Mouse (Mus musculus): ENCODE data around the gene Zfp358. TPM values are rescaled to one million over a fixed set of nuclear protein-coding genes. Genes with fewer than 3 reads are reported as not detected.

The Zfp358 gene
- polyA plus RNA-seq, 1 experiment, result 40.0 TPM

- no peak overlapping the region for H3K27ac ChIP-seq (ENCODE audit: insufficient read depth, low read depth, low read length)
- WGBS, result 62% methylated on average over 15 of the region's 15 CpGs
- peaks cover 8% of the 10 kb centered on the region for H3K4me1 ChIP-seq (ENCODE audit: control insufficient read depth, insufficient read depth, insufficient read length, low read length)
- peaks cover 53% of the 10 kb centered on the region for H3K36me3 ChIP-seq (ENCODE audit: control insufficient read depth, insufficient read depth, low read length)
- no peak overlapping the region for H3K4me3 ChIP-seq (ENCODE audit: low read depth, low read length)
- TF ChIP-seq CTCF (IDR thresholded peaks at IDR 0.05; ENCODE audit: extremely low read depth, insufficient read length, insufficient replicate concordance, low read depth, low read length), result no peak
- TF ChIP-seq POLR2A (IDR thresholded peaks at IDR 0.05; ENCODE audit: low read depth, low read length), result no peak
- no peaks in the 10 kb centered on the region for H3K27me3 ChIP-seq (ENCODE audit: control insufficient read depth, insufficient read depth, low read length)
Measured at GRCm38 (mm10) chr8:3536053-3536841, 43.3 kb downstream of the Zfp358 start.

- Histone ChIP-seq H3K27me3 (ENCODE audit: control insufficient read depth, insufficient read depth, low read length) (no peaks in the 10 kb centered on the region), H3K4me3 (ENCODE audit: low read depth, low read length) (no peak overlapping the region), H3K27ac (ENCODE audit: insufficient read depth, low read depth, low read length) (no peak overlapping the region), H3K4me1 (ENCODE audit: control insufficient read depth, insufficient read depth, insufficient read length, low read length) (peaks cover 8% of the 10 kb centered on the region), H3K36me3 (ENCODE audit: control insufficient read depth, insufficient read depth, low read length) (peaks cover 50% of the 10 kb centered on the region)
- TF ChIP-seq POLR2A (IDR thresholded peaks at IDR 0.05; ENCODE audit: low read depth, low read length) (no peak), CTCF (IDR thresholded peaks at IDR 0.05; ENCODE audit: extremely low read depth, insufficient read length, insufficient replicate concordance, low read depth, low read length) (no peak)
- 74% methylated on average over 9 of the region's 9 CpGs for WGBS
Measured at GRCm38 (mm10) chr8:3536940-3537339, 44.0 kb downstream of the Zfp358 start.

- H3K27ac ChIP-seq (ENCODE audit: insufficient read depth, low read depth, low read length), result no peak overlapping the region
- H3K4me3 ChIP-seq (ENCODE audit: low read depth, low read length), result no peak overlapping the region
- peaks cover 48% of the 10 kb centered on the region for H3K36me3 ChIP-seq (ENCODE audit: control insufficient read depth, insufficient read depth, low read length)
- no peak for TF ChIP-seq POLR2A (IDR thresholded peaks at IDR 0.05; ENCODE audit: low read depth, low read length)
- TF ChIP-seq CTCF (IDR thresholded peaks at IDR 0.05; ENCODE audit: extremely low read depth, insufficient read length, insufficient replicate concordance, low read depth, low read length), result no peak
- H3K27me3 ChIP-seq (ENCODE audit: control insufficient read depth, insufficient read depth, low read length), result no peaks in the 10 kb centered on the region
- WGBS, result 96% methylated on average over 26 of the region's 26 CpGs
- peaks cover 8% of the 10 kb centered on the region for H3K4me1 ChIP-seq (ENCODE audit: control insufficient read depth, insufficient read depth, insufficient read length, low read length)
Measured at GRCm38 (mm10) chr8:3537666-3538065, 44.7 kb downstream of the Zfp358 start.

DNA sequence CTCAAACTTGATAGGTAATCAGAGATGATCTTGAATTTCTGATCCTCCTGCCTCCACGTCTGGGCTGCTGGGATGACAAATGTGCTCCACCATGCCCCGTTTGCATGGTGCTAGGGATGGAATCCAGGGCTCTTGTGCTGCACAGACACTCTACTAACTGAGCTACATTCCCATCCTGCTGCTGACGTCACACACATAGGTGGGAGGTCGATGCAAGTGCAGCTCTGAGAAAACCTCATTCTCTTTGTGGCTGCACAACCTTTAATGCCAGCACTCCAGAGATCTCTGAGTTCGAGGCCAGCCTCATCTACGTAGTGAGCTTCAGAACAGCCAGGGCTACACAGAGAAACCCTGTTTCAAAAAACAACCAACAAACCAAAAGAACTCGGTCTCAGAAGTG, 46.2 kb downstream of the Zfp358 start:
- no peak overlapping the region for H3K4me3 ChIP-seq (ENCODE audit: low read depth, low read length)
- H3K4me1 ChIP-seq (ENCODE audit: control insufficient read depth, insufficient read depth, insufficient read length, low read length), result peaks cover 8% of the 10 kb centered on the region
- no peak overlapping the region for H3K27ac ChIP-seq (ENCODE audit: insufficient read depth, low read depth, low read length)
- WGBS, result 83% methylated on average over 7 of the region's 7 CpGs
- TF ChIP-seq POLR2A (IDR thresholded peaks at IDR 0.05; ENCODE audit: low read depth, low read length) (no peak), CTCF (IDR thresholded peaks at IDR 0.05; ENCODE audit: extremely low read depth, insufficient read length, insufficient replicate concordance, low read depth, low read length) (no peak)
- no peaks in the 10 kb centered on the region for H3K27me3 ChIP-seq (ENCODE audit: control insufficient read depth, insufficient read depth, low read length)
- H3K36me3 ChIP-seq (ENCODE audit: control insufficient read depth, insufficient read depth, low read length), result peaks cover 61% of the 10 kb centered on the region

GRCm38 (mm10) chr8:3540076-3540475, 47.1 kb downstream of the Zfp358 start:
- no peak overlapping the region for H3K4me3 ChIP-seq (ENCODE audit: low read depth, low read length)
- H3K4me1 ChIP-seq (ENCODE audit: control insufficient read depth, insufficient read depth, insufficient read length, low read length), result peaks cover 8% of the 10 kb centered on the region
- WGBS, result 96% methylated on average over 4 of the region's 4 CpGs
- H3K27ac ChIP-seq (ENCODE audit: insufficient read depth, low read depth, low read length), result no peak overlapping the region
- TF ChIP-seq POLR2A (IDR thresholded peaks at IDR 0.05; ENCODE audit: low read depth, low read length) (no peak), CTCF (IDR thresholded peaks at IDR 0.05; ENCODE audit: extremely low read depth, insufficient read length, insufficient replicate concordance, low read depth, low read length) (no peak)
- H3K27me3 ChIP-seq (ENCODE audit: control insufficient read depth, insufficient read depth, low read length), result no peaks in the 10 kb centered on the region
- peaks cover 69% of the 10 kb centered on the region for H3K36me3 ChIP-seq (ENCODE audit: control insufficient read depth, insufficient read depth, low read length)

- H3K4me1 ChIP-seq (ENCODE audit: control insufficient read depth, insufficient read depth, insufficient read length, low read length), result no peaks in the 10 kb centered on the region
- TF ChIP-seq CTCF (IDR thresholded peaks at IDR 0.05; ENCODE audit: extremely low read depth, insufficient read length, insufficient replicate concordance, low read depth, low read length), result no peak
- no peak for TF ChIP-seq POLR2A (IDR thresholded peaks at IDR 0.05; ENCODE audit: low read depth, low read length)
- WGBS, result 95% methylated on average over 2 of the region's 2 CpGs
- no peaks in the 10 kb centered on the region for H3K27me3 ChIP-seq (ENCODE audit: control insufficient read depth, insufficient read depth, low read length)
- no peak overlapping the region for H3K4me3 ChIP-seq (ENCODE audit: low read depth, low read length)
- H3K36me3 ChIP-seq (ENCODE audit: control insufficient read depth, insufficient read depth, low read length), result peaks cover 26% of the 10 kb centered on the region
- no peak overlapping the region for H3K27ac ChIP-seq (ENCODE audit: insufficient read depth, low read depth, low read length)
Measured at GRCm38 (mm10) chr8:3546511-3546910, 53.6 kb downstream of the Zfp358 start.

Other genes with a start within 250 kb of the Zfp358 start
- 13.3 and 21.8 TPM in 2 replicates for gene Insr, start 213.5 kb upstream of the Zfp358 start, polyA plus RNA-seq (2012; rRNA removed)
- gene A430078G23Rik, start 139.7 kb upstream of the Zfp358 start, polyA plus RNA-seq (2012; rRNA removed), result 0.69 and 0.80 TPM in 2 replicates
- gene Arhgef18, start 100.1 kb upstream of the Zfp358 start, polyA plus RNA-seq (2012; rRNA removed), result 32.4 and 43.1 TPM in 2 replicates
- 9.6 and 13.0 TPM in 2 replicates for gene Pex11g, start 25.5 kb upstream of the Zfp358 start, polyA plus RNA-seq (2012; rRNA removed)
- gene Tex45, start 22.3 kb upstream of the Zfp358 start, polyA plus RNA-seq (2012; rRNA removed), result 0.08 and 0.11 TPM in 2 replicates
- gene Mcoln1, start 7.3 kb downstream of the Zfp358 start, polyA plus RNA-seq (2012; rRNA removed), result 123 and 389 TPM in 2 replicates
- 40.3 and 88.6 TPM in 2 replicates for gene Pnpla6, start 22.2 kb downstream of the Zfp358 start, polyA plus RNA-seq (2012; rRNA removed)
- 0.51 and 3.4 TPM in 2 replicates for gene C330021F23Rik, start 74.9 kb downstream of the Zfp358 start, polyA plus RNA-seq (2012; rRNA removed)
- 58.8 and 136 TPM in 2 replicates for gene Camsap3, start 94.2 kb downstream of the Zfp358 start, polyA plus RNA-seq (2012; rRNA removed)
- 18.1 and 44.3 TPM in 2 replicates for gene Xab2, start 128.2 kb downstream of the Zfp358 start, polyA plus RNA-seq (2012; rRNA removed)
- 1.8 and 2.5 TPM in 2 replicates for gene Pet100, start 128.4 kb downstream of the Zfp358 start, polyA plus RNA-seq (2012; rRNA removed)
- not detected in 2 replicates for gene Pcp2, start 132.4 kb downstream of the Zfp358 start, polyA plus RNA-seq (2012; rRNA removed)
- gene Stxbp2, start 137.8 kb downstream of the Zfp358 start, polyA plus RNA-seq (2012; rRNA removed), result 134 and 330 TPM in 2 replicates
- 0.23 and 0.38 TPM in 2 replicates for gene Retn, start 162.6 kb downstream of the Zfp358 start, polyA plus RNA-seq (2012; rRNA removed)
- 0.14 TPM in 1 of 2 replicates, not detected in the other for gene Mcemp1, start 172.6 kb downstream of the Zfp358 start, polyA plus RNA-seq (2012; rRNA removed)
- gene Fcor, start 179.2 kb downstream of the Zfp358 start, polyA plus RNA-seq (2012; rRNA removed), result 1.6 TPM in 1 of 2 replicates, not detected in the other
- gene Trappc5, start 183.2 kb downstream of the Zfp358 start, polyA plus RNA-seq (2012; rRNA removed), result 17.9 and 32.1 TPM in 2 replicates
- 1.0 and 4.4 TPM in 2 replicates for gene Fcer2a, start 201.0 kb downstream of the Zfp358 start, polyA plus RNA-seq (2012; rRNA removed)
- 0.11 TPM in 1 of 2 replicates, not detected in the other for gene Clec4g, start 227.5 kb downstream of the Zfp358 start, polyA plus RNA-seq (2012; rRNA removed)